Mouse (Mus musculus) natural killer cell, adult 2 months (primary cell): Measurements from ENCODE around the gene Nhlh1.

Experiments
- DNase-seq, 2 experiments: peaks; one replicate each; pipeline ENCODE4 v3.0.0; 2022; ENCODE audit warnings: low spot score in 2 of 2

The Nhlh1 gene

DNA sequence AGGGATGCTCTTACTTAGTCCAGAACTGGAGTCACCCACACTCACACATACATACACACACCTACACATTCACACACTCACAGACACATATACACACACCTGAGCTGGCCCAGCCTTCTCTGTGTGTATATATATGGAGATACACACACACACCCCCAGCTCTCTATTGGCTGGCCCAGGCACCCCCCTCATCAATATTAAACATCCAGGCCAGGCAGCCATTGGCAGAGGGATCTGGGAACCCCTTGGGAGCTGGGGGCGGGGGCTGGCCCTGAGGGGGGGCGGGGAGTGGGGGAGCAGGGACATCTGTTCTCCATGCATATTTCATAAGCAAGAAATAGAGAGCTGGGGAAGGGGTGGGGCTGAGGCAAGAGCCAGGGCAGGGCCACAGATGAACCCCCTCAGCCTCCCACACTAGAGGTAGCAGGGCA is at the start of gene Nhlh1:
TSS of gene Nhlh1 (minus strand) at position 83 of the 431 bp plus-strand sequence.
- DNase-seq: no peak

DNA sequence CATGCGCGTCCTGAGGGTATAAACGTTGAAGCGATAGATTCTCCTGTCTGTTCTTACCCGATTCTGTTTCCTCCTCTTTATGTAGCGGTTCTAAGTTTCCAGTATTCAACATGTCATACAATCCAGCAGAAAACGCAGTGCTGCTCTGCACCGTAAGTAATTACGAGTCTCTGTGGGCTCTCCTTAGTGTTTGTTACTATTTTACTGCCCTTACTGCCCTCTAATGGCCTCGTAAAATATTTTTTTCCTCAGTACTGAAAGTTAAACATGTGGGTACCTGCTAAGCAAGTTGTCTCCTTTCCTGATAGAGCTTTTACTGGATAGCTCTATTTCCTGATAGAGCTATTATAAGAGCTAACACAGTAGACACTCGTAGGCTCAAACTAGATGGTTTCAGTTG is 47.7 kb upstream of the Nhlh1 start:
- no peak for DNase-seq

DNA sequence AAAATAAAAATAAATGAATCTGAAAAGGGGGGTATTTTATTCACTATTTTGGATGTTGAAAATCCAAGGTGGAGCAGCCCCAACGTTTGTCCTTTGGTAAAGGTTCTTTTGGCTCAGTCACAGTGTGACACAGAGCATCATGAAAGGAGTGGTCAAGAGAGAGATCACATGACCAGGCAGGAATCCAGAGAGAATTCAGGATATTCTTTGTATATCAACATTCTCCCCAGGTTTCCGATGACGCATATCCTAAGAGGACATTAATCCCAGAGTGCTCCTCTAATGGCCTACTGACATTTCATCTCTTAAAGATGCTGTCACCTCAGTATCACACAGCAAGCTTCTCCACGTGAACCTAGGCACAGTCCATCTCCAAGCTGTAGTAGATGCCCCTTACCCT is 46.2 kb upstream of the Nhlh1 start:
- DNase-seq: no peak

DNA sequence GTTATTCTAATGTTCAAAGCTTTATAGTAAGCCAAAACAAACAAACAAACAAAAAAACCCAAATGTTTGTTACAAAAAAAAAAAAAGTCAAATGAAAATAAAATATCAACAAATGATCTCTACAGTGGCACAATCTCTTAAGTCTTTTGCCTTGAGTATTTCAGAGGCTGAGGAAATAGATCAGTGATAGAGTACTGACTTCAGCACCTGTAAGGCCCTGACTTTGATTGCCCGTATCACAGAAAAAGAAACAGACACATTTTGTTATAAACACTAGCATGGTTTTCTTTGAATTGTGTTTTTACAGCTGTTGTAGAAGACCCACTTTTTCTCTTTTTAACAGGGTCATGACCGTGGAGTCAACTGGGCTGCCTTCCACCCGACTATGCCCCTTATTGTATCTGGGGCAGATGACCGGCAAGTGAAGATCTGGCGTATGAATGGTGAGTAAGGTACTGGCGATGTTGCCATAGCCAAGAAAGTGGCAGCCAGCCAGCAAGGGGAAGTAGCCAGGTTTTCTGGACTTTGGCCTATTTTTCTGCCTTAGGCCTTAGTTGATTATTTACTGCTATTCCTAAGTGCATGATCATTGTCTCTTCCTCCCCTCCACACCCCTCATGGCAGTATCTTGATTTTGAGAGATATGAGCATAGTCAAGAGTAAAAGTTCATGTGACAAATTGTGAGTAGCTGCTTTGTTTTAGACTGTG is 42.1 kb upstream of the Nhlh1 start:
- DNase-seq: no peak

DNA sequence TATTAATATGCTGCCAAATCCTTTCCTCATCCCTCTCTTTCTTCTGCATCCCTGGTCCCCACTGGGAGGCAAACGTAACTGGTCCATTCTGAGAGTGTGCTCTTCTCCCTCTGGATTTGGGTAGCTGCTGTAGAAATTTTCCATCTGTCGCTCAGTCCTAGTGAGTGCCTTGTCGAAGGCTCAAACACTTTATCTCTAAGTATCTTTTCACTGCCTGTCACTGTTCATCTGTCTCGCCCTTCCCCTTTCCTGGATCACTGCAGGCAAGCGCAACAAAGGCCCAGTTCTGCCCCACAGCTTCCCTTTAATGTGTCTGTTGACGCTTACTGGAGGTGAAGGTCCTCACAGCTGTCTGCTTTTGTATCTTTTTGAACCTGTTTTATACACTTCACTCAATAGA is 37.8 kb upstream of the Nhlh1 start:
- no peak for DNase-seq

DNA sequence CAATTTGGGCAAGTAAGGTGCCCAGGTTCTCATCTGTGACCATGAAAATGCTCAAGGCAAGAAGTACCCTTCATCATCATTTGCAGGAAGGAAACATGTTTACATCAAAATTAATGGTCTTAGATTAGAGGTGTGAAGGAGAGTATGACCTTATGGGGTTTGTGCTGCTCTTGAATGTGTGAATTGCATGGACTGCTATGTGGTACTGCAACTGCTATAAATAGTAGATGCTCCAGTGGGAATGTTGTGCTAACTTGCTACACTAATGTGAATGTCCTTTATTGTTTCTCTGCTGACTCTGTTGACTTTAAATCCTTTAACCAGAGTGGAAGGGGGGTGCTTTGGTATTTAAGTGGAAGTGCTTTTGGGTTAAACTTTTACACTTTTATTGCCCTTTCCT is 36.9 kb upstream of the Nhlh1 start:
- no peak for DNase-seq

DNA sequence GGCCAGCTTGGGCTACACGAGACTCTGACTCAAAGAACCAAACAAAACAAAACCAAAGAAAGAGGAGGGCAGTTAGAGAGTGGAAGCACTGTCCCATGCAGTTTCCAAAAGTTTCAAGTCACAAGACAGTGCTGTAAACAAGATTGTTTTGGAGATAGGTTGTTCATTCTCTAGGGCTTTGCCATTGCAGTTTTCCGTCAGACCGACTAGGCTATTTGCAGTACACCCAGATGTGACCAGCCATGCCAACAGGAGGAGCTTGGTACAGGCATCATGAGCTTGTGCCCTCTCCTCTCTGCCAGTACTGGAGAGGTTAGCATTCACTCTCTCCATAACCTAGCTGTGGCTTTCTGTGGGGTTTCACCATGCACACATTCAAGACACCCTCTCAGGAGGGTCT is 36.1 kb upstream of the Nhlh1 start:
- DNase-seq: no peak

DNA sequence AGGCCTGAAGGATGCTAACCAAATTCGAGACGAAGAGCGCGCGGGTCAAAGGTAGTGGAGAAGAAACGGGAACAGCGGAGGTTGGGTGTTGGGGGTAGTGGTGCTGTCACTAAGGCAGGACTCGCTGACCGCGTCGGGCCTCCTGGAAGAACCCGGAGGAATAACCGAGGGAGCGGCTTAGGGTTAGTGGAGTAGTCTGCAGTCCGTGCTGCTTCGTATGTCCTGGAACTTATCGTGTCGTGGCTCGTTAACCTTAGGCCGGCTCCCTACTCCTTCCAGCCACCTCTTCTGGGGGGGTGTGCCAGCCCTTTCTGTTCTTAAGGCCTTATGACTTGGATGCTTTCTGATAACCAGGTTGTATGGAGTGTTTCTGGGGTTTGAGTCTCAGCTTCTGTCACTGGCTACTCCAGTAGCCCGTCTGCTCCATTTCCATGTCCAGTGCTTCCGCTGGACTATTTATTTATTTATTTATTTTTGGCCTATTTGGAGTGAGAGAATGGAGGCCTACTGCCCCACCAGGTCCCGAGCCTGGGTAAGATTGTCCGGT is 25.6 kb upstream of the Nhlh1 start:
- no peak for DNase-seq

DNA sequence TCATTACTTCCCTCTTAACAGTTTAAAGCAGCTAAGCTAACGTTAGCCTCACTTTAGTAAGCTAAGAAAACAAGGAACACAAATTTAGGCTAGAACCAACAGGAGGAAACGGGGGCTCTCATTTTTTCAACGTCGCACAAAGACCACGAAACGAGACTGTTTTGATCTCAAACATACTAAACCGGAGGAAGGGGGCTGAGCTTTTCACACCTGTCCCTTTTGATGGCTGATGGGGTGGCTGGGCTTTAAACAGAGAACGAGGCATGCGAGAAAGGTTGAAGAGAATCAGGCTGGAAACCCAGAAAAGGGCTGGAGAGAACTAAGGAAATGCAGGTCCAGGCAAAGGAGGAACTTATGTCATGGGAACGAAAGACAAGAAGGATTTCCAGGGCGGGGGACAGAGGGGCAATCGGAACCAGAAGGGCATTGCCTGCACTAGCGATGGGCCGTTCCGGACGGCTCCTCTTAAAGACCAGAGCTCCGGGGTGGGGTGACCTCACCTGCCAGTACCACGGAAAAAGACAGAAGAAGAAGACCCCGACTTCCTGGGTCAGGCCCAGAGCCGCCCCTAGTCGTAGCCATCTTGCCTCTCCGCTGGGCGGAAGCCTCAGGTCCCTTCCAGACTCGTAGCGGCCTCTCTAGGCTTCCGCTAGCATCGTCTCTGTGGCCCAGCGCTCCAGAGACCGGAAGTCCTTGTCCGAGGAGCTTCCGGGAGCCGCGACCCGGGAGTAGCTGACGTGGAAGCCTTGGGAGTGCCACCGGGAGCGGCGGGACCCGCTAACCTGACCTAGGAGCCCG is 24.9 kb upstream of the Nhlh1 start, which contains the start of the genes Copa and Ncstn:
TSS of gene Copa (plus strand) at position 429 of the 798 bp plus-strand sequence.
TSS of gene Ncstn (minus strand) at position 695 of the 798 bp plus-strand sequence.
- peak; percentile 87 to 90 for DNase-seq

DNA sequence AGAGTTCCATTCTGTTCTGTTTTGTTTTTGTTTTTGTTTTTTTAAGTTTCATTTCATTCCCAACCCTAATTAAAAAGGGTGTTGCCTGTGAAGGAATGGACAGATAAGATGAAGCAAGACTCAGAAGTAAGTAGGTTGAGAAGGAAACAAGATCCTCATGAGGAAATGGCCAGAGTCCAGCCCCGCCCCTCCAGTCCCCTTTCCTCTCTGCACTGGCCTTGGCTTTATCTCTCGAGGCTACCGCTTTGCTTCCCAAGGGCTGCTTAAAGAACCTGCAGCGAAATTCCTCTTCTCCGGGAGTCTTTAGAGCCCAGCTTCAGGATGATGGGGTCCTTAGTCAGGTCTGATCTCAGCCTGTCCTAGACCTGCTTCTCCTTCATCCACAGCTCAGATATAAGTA is 20.6 kb upstream of the Nhlh1 start:
- DNase-seq: no peak

DNA sequence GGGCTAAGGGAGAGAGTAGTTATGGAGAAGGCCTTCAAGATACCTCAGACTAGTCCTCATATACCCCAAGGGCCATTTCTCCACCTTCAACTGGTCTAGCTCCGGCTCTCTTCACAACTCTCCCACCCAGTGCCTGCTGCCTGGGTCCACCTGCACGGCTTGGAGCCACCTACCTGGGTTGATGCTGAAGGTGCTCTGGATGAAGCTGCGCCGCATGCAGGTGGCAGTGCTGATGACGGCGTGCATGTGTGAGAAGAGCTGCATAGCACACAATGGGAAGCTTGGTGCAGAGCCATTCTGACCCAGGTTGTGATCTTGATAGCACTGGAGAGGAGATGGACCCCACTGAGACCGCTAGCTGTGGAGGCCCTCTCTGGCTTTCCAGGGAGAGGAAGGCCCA is 15.2 kb upstream of the Nhlh1 start:
- DNase-seq: no peak

DNA sequence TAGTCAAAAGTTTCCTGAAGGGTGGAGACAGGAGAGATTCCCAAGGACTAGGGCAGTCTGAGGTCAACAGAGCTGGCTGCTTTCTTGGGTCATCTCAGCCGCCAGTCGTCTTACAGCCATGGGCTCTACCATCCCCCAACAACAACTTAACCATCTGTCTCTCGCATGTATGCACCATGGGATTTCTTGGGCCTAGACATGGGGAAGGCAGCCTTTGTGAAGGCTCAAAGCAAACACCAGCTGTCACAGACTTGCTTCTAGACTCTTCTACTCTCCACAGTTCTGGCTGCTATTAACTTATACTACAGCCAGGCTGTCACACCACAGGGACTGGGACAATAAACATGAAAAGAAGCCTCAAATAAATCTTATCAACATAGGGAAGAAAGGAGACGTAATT is 14.2 kb upstream of the Nhlh1 start:
- DNase-seq: no peak

DNA sequence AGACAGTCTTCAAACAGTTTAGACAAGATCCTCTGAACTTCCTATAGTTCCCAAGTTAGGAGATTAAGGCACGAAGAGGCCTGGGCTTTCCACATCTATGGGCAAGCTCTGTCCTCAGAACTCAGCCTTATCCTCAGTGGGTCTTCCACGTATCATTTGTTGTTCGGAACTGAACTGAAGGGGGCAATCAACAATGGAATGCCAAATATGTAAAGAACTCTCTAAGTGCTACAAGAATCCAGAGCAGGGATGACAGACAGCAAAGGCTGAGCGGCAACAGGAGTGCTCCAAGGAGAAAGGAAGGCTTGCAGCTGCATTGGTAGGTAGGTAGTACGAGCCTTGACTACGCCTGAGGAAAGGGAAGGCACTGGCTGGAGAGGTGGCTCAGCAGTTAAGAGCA is 12.9 kb upstream of the Nhlh1 start:
- DNase-seq: no peak

DNA sequence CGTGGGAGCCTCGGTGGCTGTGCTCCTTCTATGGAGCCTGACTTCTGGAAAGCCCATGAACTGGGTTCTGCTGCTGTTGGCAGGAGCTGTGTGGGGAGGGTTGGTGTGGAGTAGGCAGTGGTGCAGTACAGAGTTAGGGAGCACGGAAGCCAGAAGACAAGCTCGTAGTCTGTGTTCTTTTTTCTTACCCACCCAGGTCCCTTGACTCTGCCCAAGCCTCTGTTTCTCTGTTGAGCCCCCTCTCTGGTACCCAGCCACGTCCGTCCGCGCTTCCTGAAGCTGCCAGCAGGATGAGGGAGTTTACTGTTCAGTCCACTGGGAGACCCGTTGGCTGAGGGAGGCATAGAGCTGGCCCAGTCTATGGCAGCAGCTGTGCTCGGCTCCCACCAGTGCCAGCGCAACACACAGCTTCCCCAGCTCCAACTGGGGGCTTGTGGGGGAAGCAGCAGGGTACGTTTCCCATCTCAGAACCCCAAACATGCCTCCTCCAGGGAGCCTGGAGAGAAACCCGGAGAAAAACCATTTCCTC is 7.3 kb upstream of the Nhlh1 start:
- no peak for DNase-seq

DNA sequence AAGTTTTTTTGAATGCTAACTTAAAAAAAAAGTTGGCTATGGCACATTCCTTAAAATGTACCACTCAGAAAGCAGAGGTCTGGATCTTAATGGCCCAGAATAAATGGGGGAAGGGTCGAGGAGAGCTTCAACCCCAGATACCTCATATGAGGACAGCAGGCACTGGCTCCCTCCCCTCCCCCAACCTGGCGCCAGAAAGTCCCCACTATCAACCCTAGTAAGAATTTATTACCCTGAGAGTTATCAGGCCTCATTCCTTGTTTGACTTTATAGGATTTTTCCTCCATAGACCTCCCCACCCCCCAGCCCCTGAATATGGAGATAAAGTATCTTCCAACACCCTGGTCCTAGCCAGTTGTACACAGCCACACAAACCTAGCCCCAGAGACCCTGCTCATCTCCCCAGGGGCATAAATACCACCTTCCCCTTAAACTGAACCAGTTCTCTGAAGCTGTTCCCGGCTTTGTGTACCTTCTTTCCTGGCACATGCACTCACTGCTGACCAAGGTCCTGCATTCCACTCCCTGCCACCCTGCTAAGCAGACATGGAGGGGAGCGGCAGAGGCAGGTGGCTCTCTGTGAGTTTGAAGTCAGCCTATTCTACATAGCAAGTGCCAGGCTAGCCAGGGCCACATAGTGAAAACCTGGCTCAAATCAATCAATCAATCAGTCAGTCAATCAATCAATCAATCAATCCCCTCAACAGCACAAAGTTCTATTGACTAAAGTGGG is 6.1 kb upstream of the Nhlh1 start:
- no peak for DNase-seq

DNA sequence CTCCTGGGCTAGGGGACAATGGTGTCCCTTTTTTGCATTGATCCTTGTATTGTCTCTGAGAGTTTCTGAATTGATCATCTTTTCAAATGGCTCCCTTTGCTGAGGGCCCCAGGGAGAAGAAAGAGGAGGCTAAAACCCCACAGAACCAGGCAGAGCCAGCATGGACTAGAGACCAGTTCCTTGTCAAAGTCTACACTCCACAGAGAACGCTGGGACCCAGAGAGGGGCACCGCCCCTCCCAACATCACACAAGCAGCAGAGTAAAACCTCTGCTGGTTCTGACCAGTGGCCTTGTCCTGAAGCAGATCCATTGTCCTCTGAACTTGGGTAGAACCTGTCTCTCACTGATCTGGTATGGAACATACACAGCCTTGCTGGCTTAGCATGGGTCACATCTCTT is 4.7 kb upstream of the Nhlh1 start:
- no peak for DNase-seq

DNA sequence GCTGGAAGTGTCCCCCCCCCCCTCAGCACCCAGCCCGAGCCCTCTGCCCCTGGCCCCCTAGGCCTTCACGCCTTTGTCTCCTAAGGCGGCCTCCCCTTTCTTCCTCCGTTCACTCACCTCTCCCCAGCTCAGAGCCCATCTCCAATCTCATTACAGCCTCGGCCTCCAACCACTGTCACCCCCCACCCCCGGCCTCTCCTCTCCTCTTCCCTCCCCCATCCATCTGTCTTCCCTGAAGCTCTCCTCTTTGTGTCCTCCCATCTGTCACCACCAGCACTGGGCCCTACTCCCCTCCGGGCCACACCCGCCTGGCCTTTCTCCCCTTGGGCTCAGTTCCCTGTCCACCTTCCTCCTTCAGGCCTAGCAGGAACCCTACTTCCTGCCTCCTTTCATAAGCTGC is 3.8 kb upstream of the Nhlh1 start:
- DNase-seq: no peak

DNA sequence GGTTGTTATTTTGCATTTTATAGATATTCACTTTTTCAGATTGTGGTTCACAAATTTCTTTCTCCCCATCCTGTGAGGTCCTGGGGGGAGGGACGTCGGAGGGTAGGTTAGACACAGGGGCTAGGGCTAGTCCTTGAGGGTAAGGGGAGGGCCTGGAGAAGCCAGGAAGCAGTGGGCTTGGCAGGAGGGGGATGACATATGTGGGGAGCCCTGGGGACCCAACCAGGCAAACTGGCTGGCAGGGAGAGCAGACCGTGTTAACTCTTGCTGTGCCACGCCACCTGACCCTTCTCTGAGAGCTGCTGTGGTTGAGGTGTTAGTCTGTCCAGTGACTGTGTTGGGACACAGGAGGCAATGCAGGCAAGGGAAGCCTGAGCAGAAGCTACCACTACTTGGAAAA is 3.3 kb upstream of the Nhlh1 start:
- DNase-seq: no peak

DNA sequence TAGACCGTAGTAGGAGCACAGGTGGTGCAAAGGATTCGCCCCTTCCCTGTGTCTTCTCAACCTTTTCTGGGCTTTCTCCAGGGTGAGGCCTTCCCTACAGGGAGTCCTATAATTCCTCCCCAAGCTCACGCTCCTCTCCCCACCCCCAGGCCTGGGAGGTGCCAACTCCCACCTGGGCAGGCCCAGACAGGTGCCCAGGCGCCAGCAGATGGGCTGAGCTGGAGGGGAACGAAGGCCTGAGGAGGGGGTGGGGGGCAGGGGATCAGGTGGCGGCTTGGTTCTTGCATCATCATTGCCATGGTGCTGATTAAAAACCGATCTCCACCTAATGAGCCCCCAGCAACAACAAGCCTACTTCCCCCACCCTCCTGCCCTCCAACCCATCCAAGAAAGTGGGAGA is 1.5 kb upstream of the Nhlh1 start:
- no peak for DNase-seq

DNA sequence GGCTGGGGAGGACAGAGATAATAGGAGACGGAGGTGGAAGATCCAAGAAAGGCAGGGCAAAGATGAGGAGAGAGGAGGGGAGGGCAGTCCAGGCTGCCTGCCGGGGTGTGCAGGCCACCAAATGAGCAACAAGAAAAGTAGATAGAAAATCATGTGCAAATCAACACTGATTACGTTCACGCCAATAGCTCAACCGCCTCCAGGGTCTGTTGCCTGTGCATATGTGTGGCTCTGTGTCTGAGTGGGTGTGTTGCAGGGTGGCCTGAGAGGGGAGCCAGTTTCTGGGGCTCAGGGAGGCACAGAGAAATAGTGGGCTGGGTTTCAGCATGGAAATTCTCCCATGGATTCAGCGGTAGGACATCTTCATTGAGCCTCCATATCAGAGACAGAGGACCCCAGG is 948 bp upstream of the Nhlh1 start:
- DNase-seq: no peak

DNA sequence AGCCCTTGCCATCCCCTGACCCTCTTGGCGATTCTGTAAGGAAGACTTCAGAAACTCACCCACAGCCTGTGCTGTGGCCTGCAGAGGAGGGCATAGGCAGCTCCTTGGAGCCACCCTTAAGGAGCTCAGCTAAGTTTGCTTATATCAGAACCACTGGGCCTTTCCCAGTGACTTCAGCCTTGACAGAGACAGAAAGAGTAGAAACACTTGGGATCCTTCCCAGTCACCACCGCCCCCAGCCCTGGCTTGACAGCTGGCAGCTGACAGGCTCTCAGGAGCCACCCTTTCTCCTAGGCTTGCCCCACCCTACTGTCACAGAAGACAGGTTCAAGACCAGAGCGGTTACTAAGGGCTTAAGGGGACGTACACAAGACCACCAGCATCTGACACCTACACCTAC is 1.1 kb downstream of the Nhlh1 start:
- DNase-seq: no peak
